14 mouse cellular contexts compared by ENCODE assay signal in genomic region chr7:90460330-90460729, GRCm38 (mm10). TPM values are rescaled to one million over a fixed set of nuclear protein-coding genes. Genes with fewer than 3 reads are reported as not detected.
A peak's percentile ranks its signal among the peaks of the same experiment; 100 is the strongest.
DNase-seq lines count a peak whose midpoint lies in the region; ATAC-seq and TF ChIP-seq lines count a peak whose summit lies in the region.
"Had no signal": no experiment of that assay in that cellular context is flagged by ENCODE, and none has a peak within 500 bp of the region (broad histone marks: within the 10 kb centered on the region; RNA-seq: fewer than 3 reads in every experiment).

No protein-coding gene starts in this region.

- 0 out of 2 replicates have a peak, but pooled peaks cover 3% of the 10 kb centered on the region for H3K27me3 ChIP-seq in heart, embryonic 11.5 days (ENCODE audit: control insufficient read depth, insufficient read depth, low read length)
- no peaks in the 10 kb centered on the region for H3K27me3 ChIP-seq in lung, embryonic 14.5 days (ENCODE audit: insufficient read depth, low read length)
- H3K27me3 ChIP-seq in myocyte (ENCODE audit: control insufficient read depth, insufficient read depth, insufficient read length), result no peaks in the 10 kb centered on the region
- H3K27me3 ChIP-seq: forebrain, embryonic 15.5 days had no signal

- no peaks in the 10 kb centered on the region for H3K36me3 ChIP-seq in heart, embryonic 11.5 days (ENCODE audit: control insufficient read depth, insufficient read depth, low read length)
- H3K36me3 ChIP-seq in lung, embryonic 14.5 days (ENCODE audit: insufficient read depth), result no peaks in the 10 kb centered on the region
- H3K36me3 ChIP-seq in myocyte (ENCODE audit: control insufficient read depth, insufficient read depth), result no peaks in the 10 kb centered on the region
- H3K36me3 ChIP-seq: forebrain, embryonic 15.5 days; heart, embryonic 12.5 days; midbrain, embryonic 12.5 days had no signal

- H3K4me3 ChIP-seq in heart, embryonic 11.5 days (ENCODE audit: low read depth, low read length), result no peak overlapping the region
- no peak overlapping the region for H3K4me3 ChIP-seq in lung, embryonic 14.5 days (ENCODE audit: low read depth, low read length)
- no peak overlapping the region for H3K4me3 ChIP-seq in myocyte
- H3K4me3 ChIP-seq: forebrain, embryonic 15.5 days; heart, embryonic 12.5 days; midbrain, embryonic 12.5 days had no signal

- H3K27ac ChIP-seq in heart, embryonic 11.5 days (ENCODE audit: low read depth, low read length), result no peak overlapping the region
- no peak overlapping the region for H3K27ac ChIP-seq in lung, embryonic 14.5 days (ENCODE audit: low read depth)
- H3K27ac ChIP-seq: forebrain, embryonic 15.5 days; macrophage; midbrain, embryonic 12.5 days had no signal

- peaks cover 14% of the 10 kb centered on the region for H3K79me2 ChIP-seq in myocyte (ENCODE audit: control insufficient read depth, insufficient read depth)

- H3K4me1 ChIP-seq in heart, embryonic 11.5 days (ENCODE audit: control insufficient read depth, insufficient read depth, low read length), result 0 out of 2 replicates have a peak, but pooled peaks cover 6% of the 10 kb centered on the region
- no peaks in the 10 kb centered on the region for H3K4me1 ChIP-seq in lung, embryonic 14.5 days (ENCODE audit: insufficient read depth)

- WGBS in heart, embryonic 11.5 days (ENCODE audit: insufficient replicate concordance), result 37% methylated on average over 10 of the region's 10 CpGs
- 36% methylated on average over 10 of the region's 10 CpGs for whole genome bisulfite sequencing in lung, embryonic 14.5 days

- TF ChIP-seq POLR2A in myocyte (IDR thresholded peaks at IDR 0.05; ENCODE audit: insufficient read length, low read depth), result no peak

- TF ChIP-seq CTCF in lung, embryonic 14.5 days (IDR thresholded peaks at IDR 0.05; ENCODE audit: low read depth), result no peak

- DNase-seq in heart, adult 11 months, result peak; percentile 89
- DNase-seq in lung, embryonic 14.5 days, result peak; percentile 46
- no peak for DNase-seq in lung, postnatal 14 days
- peak; percentile 86 for DNase-seq in ZHBTc4 (ENCODE audit: low read depth, low spot score)
- no peak for DNase-seq in layer of hippocampus, adult 9-11 months
- DNase-seq in urinary bladder, postnatal 10 days (ENCODE audit: low spot score), result no peak

- H3K4me2 ChIP-seq in heart, embryonic 11.5 days, result no peak overlapping the region
- peak overlapping the region; percentile 7; the same call in 1 of the 2 replicates for H3K4me2 ChIP-seq in lung, embryonic 14.5 days
- no peak overlapping the region for H3K4me2 ChIP-seq in myocyte (ENCODE audit: low read depth)
- H3K4me2 ChIP-seq: forebrain, embryonic 15.5 days had no signal

- no peak for ATAC-seq in heart, embryonic 11.5 days (replicated peaks; ENCODE audit: insufficient number of reproducible peaks, low FRiP score, low TSS enrichment)
- ATAC-seq in lung, embryonic 14.5 days (ENCODE audit: insufficient read depth), result no peak
- ATAC-seq: forebrain, embryonic 15.5 days; intestine, embryonic 16.5 days had no signal

- no peak overlapping the region for H3K9ac ChIP-seq in heart, embryonic 11.5 days (ENCODE audit: low read depth, low read length)
- no peak overlapping the region for H3K9ac ChIP-seq in lung, embryonic 14.5 days
- H3K9ac ChIP-seq: forebrain, embryonic 15.5 days; heart, embryonic 12.5 days; midbrain, embryonic 12.5 days had no signal

- no peak overlapping the region for H3ac ChIP-seq in myocyte (ENCODE audit: control insufficient read depth, insufficient read length)

- H3K9me3 ChIP-seq in heart, embryonic 11.5 days (replicated peaks; ENCODE audit: control insufficient read depth, low read length), result no peaks in the 10 kb centered on the region
- H3K9me3 ChIP-seq in lung, embryonic 14.5 days (ENCODE audit: low read depth, low read length), result no peaks in the 10 kb centered on the region
- H3K9me3 ChIP-seq: forebrain, embryonic 15.5 days; heart, embryonic 12.5 days; midbrain, embryonic 12.5 days had no signal

TF ChIP-seq in myocyte, 11 proteins besides CTCF, POLR2A, EP300 and RAD21:
- TF ChIP-seq REST (IDR thresholded peaks at IDR 0.05; ENCODE audit: insufficient read depth, insufficient read length) (peak; percentile 76), TCF12 (IDR thresholded peaks at IDR 0.05; ENCODE audit: insufficient read depth, poor library complexity, severe bottlenecking) (no peak), SRF (IDR thresholded peaks at IDR 0.05; ENCODE audit: control insufficient read depth, insufficient read length, low read depth) (no peak), CEBPB (IDR thresholded peaks at IDR 0.05; ENCODE audit: insufficient read depth, poor library complexity, severe bottlenecking) (no peak), MYOD1 (IDR thresholded peaks at IDR 0.05; ENCODE audit: control insufficient read depth in 1 of 3, insufficient read length in 2 of 3, low read depth in 2 of 3) (peak in 2 of 3 experiments; percentile 44 to 75), USF1 (IDR thresholded peaks at IDR 0.05; ENCODE audit: low read depth) (no peak), MYOG (IDR thresholded peaks at IDR 0.05; ENCODE audit: control insufficient read depth in 1 of 3, insufficient read depth in 1 of 3, insufficient read length in 2 of 3, low read depth in 2 of 3) (peak in 2 of 3 experiments; percentile 11 to 74)

RNA-seq across cellular contexts. Expression of gene Tmem126a, which starts 3.3 kb away (rescaled TPM):
- 106 and 113 TPM in 2 replicates for polyA plus RNA-seq in heart, embryonic 11.5 days (2014; fragmentation: Nextera tagmentation; extraction: Ambion mirVana)
- polyA plus RNA-seq in lung, embryonic 14.5 days (2014; fragmentation: Nextera tagmentation; extraction: Ambion mirVana), result 105 and 107 TPM in 2 replicates
- 119 TPM for polyA plus RNA-seq in myocyte (2012; fragmentation: generic; extraction: Trizol)

RNA-seq across cellular contexts. Expression of gene Tmem126b, which starts 15.5 kb away (rescaled TPM):
- polyA plus RNA-seq in heart, embryonic 11.5 days (2014; fragmentation: Nextera tagmentation; extraction: Ambion mirVana), result 24.0 and 35.2 TPM in 2 replicates
- 31.7 and 32.5 TPM in 2 replicates for polyA plus RNA-seq in lung, embryonic 14.5 days (2014; fragmentation: Nextera tagmentation; extraction: Ambion mirVana)
- 6.7 TPM for polyA plus RNA-seq in myocyte (2012; fragmentation: generic; extraction: Trizol)

RNA-seq across cellular contexts. Expression of gene Dlg2, which starts 16.1 kb away (rescaled TPM):
- 8.5 and 9.3 TPM in 2 replicates for polyA plus RNA-seq in heart, embryonic 11.5 days (2014; fragmentation: Nextera tagmentation; extraction: Ambion mirVana)
- polyA plus RNA-seq in lung, embryonic 14.5 days (2014; fragmentation: Nextera tagmentation; extraction: Ambion mirVana), result 0.25 and 0.37 TPM in 2 replicates
- 0.65 TPM for polyA plus RNA-seq in myocyte (2012; fragmentation: generic; extraction: Trizol)

RNA-seq across cellular contexts. Expression of gene Crebzf, which starts 17.8 kb away (rescaled TPM):
- 25.8 and 27.0 TPM in 2 replicates for polyA plus RNA-seq in heart, embryonic 11.5 days (2014; fragmentation: Nextera tagmentation; extraction: Ambion mirVana)
- polyA plus RNA-seq in lung, embryonic 14.5 days (2014; fragmentation: Nextera tagmentation; extraction: Ambion mirVana), result 45.2 and 47.4 TPM in 2 replicates
- 18.0 TPM for polyA plus RNA-seq in myocyte (2012; fragmentation: generic; extraction: Trizol)

RNA-seq across cellular contexts. Expression of gene Ccdc89, which starts 34.0 kb away (rescaled TPM):
- polyA plus RNA-seq in heart, embryonic 11.5 days (2014; fragmentation: Nextera tagmentation; extraction: Ambion mirVana), result 0.64 and 1.2 TPM in 2 replicates
- polyA plus RNA-seq in lung, embryonic 14.5 days (2014; fragmentation: Nextera tagmentation; extraction: Ambion mirVana), result 1.5 TPM in 2 replicates
- 0.07 TPM for polyA plus RNA-seq in myocyte (2012; fragmentation: generic; extraction: Trizol)
- polyA plus RNA-seq: activated CD4-positive, CD25-positive, alpha-beta regulatory T cell, adult 4 months had no signal

Comparison
In these comparisons a context has a peak if more than half of its experiments do, and no peak if none do; other contexts are left out.
1. DNase-seq: peak in heart, adult 11 months (single experiment), lung, embryonic 14.5 days (single experiment) and ZHBTc4 (single experiment); none in lung, postnatal 14 days (single experiment), layer of hippocampus, adult 9-11 months (single experiment) and urinary bladder, postnatal 10 days (single experiment).